Mouse (Mus musculus) kidney, adult 8-10 months (tissue): ENCODE measurements at regions not wholly inside any gene's neighbourhood (a gene's known extent, or its start where the extent isn't known, plus 50 kb on each side); places are given as distances from the start of the nearest gene placed in this dataset.

ENCODE experiments used
- DNase-seq, 2 experiments: peaks; one replicate each; pipeline ENCODE4 v3.0.0; 2022

DNA sequence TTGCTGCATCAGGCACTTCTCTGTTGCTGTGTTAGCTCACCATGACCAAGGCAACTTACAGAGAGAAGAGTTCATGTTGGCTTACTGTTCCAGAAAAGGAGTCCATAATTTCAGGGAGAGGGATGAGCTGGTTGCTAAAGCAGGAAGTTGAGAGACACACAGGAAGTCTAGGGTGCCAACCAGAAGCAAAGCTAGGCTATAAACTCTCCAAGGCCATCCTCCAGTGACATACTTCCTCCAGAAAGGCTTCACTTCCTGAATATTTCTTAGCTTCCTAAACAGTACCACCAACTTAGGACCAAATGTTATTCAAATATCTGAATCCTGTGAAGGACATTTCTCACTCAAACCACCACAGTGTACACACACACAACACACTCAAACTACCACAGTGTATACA lies 2010.6 kb downstream of the A830018L16Rik start:
- DNase-seq, result no peak

DNA sequence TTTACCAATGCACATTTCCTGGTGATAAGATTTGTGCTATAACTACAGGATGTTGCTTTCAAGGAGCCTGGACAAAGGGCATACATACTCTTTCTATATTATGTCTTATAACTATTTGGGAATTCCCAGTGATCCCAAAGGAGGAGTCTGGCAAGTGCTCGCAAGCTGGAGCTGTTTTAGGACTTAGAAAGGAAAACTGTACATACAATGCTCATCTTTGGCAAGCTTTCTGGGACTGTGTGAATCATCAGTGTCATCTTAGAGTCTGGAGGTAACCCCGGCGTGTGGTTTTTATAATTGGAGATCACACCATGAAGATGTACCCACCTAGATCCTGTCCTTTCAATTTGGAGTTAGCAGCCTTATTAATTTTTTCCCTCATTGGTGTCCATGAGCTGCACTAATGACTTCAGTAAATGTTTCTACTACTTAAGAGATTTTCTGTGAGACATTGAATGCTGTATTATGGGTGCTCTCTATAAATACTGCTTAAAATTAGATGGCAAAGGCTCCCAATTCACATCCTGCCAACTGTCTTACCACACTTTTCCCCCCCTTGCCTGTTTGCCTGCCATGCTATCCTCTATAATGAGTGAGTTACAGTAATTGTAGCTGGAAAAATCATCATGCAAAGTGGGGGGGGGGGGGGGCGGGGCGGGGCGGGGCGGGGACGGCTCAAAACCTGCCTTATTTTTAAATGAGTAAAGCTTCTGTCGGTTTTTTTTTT lies 2011.9 kb downstream of the A830018L16Rik start:
- no peak for DNase-seq

DNA sequence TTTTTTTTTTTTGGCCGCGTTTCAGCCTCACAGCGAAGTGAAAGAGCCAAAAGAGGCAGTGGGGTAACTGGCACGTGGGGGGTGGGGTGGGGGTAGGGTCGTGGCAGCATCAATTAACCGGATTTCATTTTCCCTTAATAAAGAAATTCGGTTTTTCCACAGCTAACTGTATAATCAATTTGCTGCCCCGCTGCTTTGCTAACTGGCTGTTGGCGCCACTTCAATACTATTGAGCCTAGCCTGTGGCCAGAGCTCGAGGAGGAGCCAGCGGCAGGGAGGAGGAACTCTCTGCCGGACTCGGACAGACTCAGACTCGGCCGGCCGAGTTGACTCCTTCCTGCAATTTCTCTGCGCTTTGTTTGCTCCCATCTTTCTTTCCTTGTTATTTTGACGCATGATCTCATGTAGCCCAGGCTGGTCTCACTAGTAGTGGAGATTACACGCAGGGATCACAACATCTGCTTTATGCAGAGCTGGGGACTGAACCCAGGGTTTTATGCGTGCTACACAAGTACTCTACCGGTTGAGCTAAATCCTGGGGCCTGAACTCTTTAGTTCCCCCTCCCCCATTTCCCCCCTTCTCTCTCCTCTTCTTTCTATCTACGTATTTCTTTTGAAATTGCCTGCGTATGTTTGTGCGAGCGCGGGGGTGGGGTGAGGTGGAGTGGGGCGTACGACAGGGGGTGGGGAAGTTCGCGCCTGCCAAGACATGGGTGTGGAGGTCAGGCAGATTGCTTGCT lies 2012.6 kb downstream of the A830018L16Rik start:
- peak; percentile 47 to 64 for DNase-seq

DNA sequence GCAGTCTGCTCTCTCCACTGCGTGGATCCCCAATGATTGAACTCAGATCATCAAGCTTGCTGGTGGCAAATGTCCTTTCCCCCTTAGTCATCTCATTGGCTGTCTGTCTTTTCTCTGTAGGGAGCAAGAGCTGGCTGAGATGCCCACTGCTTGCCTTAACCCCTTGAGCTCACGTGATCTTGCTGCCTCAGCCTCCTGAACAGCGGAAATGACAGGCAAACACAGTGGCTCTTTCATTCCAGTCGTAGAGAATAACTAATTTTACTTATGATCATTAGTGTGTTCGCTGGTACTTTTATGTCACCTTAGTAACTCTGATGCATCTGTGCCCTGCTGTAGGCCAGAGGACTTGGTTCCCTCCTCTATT lies 2013.1 kb downstream of the A830018L16Rik start:
- no peak for DNase-seq

- DNase-seq, result no peak
Measured at GRCm38 (mm10) chr1:13427501-13428207, 2013.7 kb downstream of the A830018L16Rik start.

DNA sequence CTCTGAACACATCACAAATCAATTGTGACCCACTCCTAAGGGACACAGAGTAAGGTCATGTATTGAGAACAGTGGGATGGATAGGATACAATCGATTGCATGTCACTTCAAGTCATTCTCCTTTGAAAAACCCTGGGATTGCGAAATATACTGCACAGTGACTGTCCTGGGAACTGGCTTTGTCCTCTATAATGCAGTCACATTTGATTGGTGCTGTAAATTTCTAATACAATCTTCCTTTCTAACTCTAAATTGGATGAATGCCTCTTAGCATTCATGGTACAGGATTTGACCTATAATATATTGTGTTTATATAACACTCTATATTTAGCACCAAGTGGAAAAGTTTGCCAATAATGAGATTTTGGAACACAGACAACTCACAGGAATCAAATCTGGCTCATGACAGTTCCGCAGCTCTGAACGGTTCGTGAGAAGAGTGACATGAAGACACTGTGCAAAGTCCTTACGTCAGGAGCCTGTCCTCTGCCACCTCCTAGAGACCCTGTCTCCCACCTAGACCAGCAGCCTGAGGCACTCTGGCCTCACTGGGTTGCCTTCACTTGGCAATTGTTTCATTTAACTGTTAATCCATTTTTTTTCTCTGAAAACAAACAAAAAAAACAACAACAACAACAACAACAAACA lies 2024.0 kb downstream of the A830018L16Rik start:
- DNase-seq, result no peak

- DNase-seq, result no peak
Measured at GRCm38 (mm10) chr1:13442366-13442765, 2028.5 kb downstream of the A830018L16Rik start.

DNA sequence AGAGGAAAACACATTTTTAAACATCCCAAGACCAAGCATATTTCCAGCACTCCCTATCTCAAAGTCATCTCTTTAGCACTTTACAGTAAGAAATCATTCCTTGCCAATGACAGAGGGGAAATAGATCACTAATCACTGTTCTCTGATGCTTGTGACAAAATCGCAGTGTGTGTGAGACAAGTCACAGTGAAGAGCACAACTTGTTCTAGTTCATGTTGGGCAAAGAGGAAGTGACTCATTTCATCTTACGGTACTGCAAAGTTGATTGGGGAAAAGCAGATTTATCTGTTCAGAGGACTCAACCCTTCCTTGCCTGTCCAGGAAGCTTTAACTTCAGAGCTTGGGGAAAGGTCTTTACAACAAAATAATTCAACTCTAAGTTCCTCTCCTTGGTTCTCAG lies 2040.6 kb downstream of the A830018L16Rik start:
- no peak for DNase-seq

GRCm38 (mm10) chr1:13455572-13455971 lies 2041.7 kb downstream of the A830018L16Rik start:
- DNase-seq, result no peak

DNA sequence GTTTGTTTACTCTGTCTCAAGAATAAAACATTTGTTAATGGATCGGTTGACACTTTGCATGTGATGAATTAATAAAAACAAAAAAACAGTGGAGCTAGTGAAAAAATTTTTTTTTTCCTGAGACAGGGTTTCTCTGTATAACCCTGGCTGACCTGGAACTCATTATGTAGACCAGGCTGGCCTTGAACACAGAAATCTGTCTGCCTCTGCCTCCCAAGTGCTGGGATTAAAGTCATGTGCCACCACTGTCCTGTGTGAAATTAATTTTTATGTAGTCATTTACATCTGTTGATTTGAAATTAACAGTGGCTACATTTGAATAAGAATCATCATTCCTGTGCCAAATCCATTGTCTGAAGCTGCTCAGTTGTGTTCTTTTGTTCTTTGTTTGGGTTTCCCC lies 2050.4 kb downstream of the A830018L16Rik start:
- no peak for DNase-seq

GRCm38 (mm10) chr1:13467174-13467573 lies 2053.3 kb downstream of the A830018L16Rik start:
- DNase-seq, result no peak

- no peak for DNase-seq
Measured at GRCm38 (mm10) chr1:13467886-13468630, 2054.2 kb downstream of the A830018L16Rik start.

GRCm38 (mm10) chr1:13494727-13495404 lies 2081.0 kb downstream of the A830018L16Rik start:
- DNase-seq, result peak; percentile 1 to 18

DNA sequence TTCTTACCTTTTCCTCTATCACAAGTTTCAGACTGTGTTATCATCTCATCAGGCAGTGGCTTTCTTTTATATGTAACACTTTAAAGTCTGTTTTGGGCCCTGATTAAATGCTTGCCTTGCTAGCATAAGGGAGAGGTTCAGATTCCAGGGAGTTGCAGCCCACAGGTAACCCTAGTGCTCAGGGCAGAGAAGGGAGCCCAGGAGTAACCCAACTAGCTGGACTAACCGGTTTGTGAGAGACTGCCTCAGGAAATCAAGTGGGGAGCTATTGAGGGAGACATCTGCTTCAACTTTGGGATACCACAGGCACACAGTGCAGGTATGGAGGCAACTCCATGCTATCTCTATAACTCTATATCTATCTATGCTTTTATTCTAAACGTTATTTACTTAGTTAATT lies 2082.5 kb downstream of the A830018L16Rik start:
- DNase-seq, result no peak

DNA sequence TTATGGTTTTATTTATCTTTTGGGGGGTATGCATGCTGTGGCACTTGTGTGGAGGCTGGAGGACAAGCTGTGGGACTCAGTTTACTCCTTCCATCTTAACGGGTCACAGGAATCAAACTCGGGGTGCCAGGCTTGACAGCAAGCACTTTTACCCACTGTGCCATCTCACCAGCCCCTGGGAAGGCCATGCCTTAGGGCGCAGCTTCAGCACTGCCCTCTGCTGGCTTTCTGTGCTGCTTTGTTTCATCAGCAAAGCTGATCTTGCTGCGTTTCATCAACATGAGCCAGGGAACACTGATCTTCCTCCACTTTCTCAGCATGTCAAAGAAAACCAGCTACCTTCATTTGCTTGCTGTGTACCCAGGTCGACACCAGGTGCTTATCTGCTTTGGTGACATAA lies 2086.6 kb downstream of the A830018L16Rik start:
- peak; percentile 18 to 61 for DNase-seq

GRCm38 (mm10) chr1:13501938-13502337 lies 2088.0 kb downstream of the A830018L16Rik start:
- no peak for DNase-seq

GRCm38 (mm10) chr1:13513761-13514160 lies 2099.9 kb downstream of the A830018L16Rik start:
- DNase-seq, result no peak
